Mouse (Mus musculus) liver, embryonic 14.5 days (tissue): ENCODE data around the gene Gatm.

ENCODE experiments used
- CTCF ChIP-seq: IDR thresholded peaks from 2 replicates; pipeline ENCODE4 v1.5.1; 2016; ENCODE audit warnings: antibody characterized with exemption, low read depth, control low read depth
- EP300 ChIP-seq: IDR thresholded peaks from 2 replicates; pipeline ENCODE4 v1.6.1; 2016; ENCODE audit warnings: antibody characterized with exemption, low read depth

GRCm38 (mm10) chr2:122572438-122572837, 38.7 kb downstream of the Gatm start:
- no peak for TF ChIP-seq CTCF
- TF ChIP-seq EP300 = no peak
